Mouse (Mus musculus): ENCODE measurements around the gene Baiap2. TPM values are rescaled to one million over a fixed set of nuclear protein-coding genes. Genes with fewer than 3 reads are reported as not detected.

Baiap2 gene
- polyA plus RNA-seq, 1 experiment, result 0.18 TPM

GRCm38 (mm10) chr11:119988391-119988790, 45.8 kb downstream of the Baiap2 start:
- H3K4me1 ChIP-seq (ENCODE audit: control insufficient read depth), result peaks cover 3% of the 10 kb centered on the region
- H3K4me3 ChIP-seq (replicated peaks), result no peak overlapping the region
- H3K36me3 ChIP-seq (ENCODE audit: control insufficient read depth), result peaks cover 2% of the 10 kb centered on the region; the same call in 1 of the 2 replicates
- H3K9me3 ChIP-seq (ENCODE audit: control insufficient read depth, low read length), result no peaks in the 10 kb centered on the region
- TF ChIP-seq GATA1 (IDR thresholded peaks at IDR 0.05; ENCODE audit: low read length) (no peak), TAL1 (IDR thresholded peaks at IDR 0.05; ENCODE audit: low read length) (no peak)
- no peaks in the 10 kb centered on the region for H3K27me3 ChIP-seq (ENCODE audit: control insufficient read depth)

- Histone ChIP-seq H3K9me3 (ENCODE audit: control insufficient read depth, low read length) (no peaks in the 10 kb centered on the region), H3K27me3 (ENCODE audit: control insufficient read depth) (no peaks in the 10 kb centered on the region), H3K36me3 (ENCODE audit: control insufficient read depth) (peaks cover 4% of the 10 kb centered on the region; the same call in 1 of the 2 replicates), H3K4me3 (replicated peaks) (no peak overlapping the region), H3K4me1 (ENCODE audit: control insufficient read depth) (peaks cover 3% of the 10 kb centered on the region)
- no peak for TF ChIP-seq TAL1 (IDR thresholded peaks at IDR 0.05; ENCODE audit: low read length)
- no peak for TF ChIP-seq GATA1 (IDR thresholded peaks at IDR 0.05; ENCODE audit: low read length)
These were observed 46.6 kb downstream of the Baiap2 start for GRCm38 (mm10) chr11:119989115-119989564.

GRCm38 (mm10) chr11:119990658-119991337, 48.2 kb downstream of the Baiap2 start:
- peaks cover 3% of the 10 kb centered on the region for H3K4me1 ChIP-seq (ENCODE audit: control insufficient read depth)
- TF ChIP-seq GATA1 (IDR thresholded peaks at IDR 0.05; ENCODE audit: low read length) (no peak), TAL1 (IDR thresholded peaks at IDR 0.05; ENCODE audit: low read length) (no peak)
- no peaks in the 10 kb centered on the region for H3K27me3 ChIP-seq (ENCODE audit: control insufficient read depth)
- H3K9me3 ChIP-seq (ENCODE audit: control insufficient read depth, low read length), result no peaks in the 10 kb centered on the region
- H3K4me3 ChIP-seq (replicated peaks), result no peak overlapping the region
- H3K36me3 ChIP-seq (ENCODE audit: control insufficient read depth), result peaks cover 4% of the 10 kb centered on the region; the same call in 1 of the 2 replicates

- Histone ChIP-seq H3K27me3 (ENCODE audit: control insufficient read depth) (no peaks in the 10 kb centered on the region), H3K9me3 (ENCODE audit: control insufficient read depth, low read length) (no peaks in the 10 kb centered on the region), H3K4me3 (replicated peaks) (no peak overlapping the region), H3K4me1 (ENCODE audit: control insufficient read depth) (peaks cover 3% of the 10 kb centered on the region), H3K36me3 (ENCODE audit: control insufficient read depth) (peaks cover 4% of the 10 kb centered on the region; the same call in 1 of the 2 replicates)
- TF ChIP-seq GATA1 (IDR thresholded peaks at IDR 0.05; ENCODE audit: low read length) (no peak), TAL1 (IDR thresholded peaks at IDR 0.05; ENCODE audit: low read length) (no peak)
These were observed 48.7 kb downstream of the Baiap2 start for GRCm38 (mm10) chr11:119991338-119991678.

- TF ChIP-seq GATA1 (IDR thresholded peaks at IDR 0.05; ENCODE audit: low read length) (no peak), TAL1 (IDR thresholded peaks at IDR 0.05; ENCODE audit: low read length) (no peak)
- no peaks in the 10 kb centered on the region for H3K9me3 ChIP-seq (ENCODE audit: control insufficient read depth, low read length)
- H3K36me3 ChIP-seq (ENCODE audit: control insufficient read depth), result peaks cover 14% of the 10 kb centered on the region; the same call in 1 of the 2 replicates
- H3K27me3 ChIP-seq (ENCODE audit: control insufficient read depth), result no peaks in the 10 kb centered on the region
- H3K4me3 ChIP-seq (replicated peaks), result no peak overlapping the region
- no peaks in the 10 kb centered on the region for H3K4me1 ChIP-seq (ENCODE audit: control insufficient read depth)
These were observed 54.8 kb downstream of the Baiap2 start for GRCm38 (mm10) chr11:119997351-119997750.

- H3K4me3 ChIP-seq (replicated peaks), result no peak overlapping the region
- no peaks in the 10 kb centered on the region for H3K4me1 ChIP-seq (ENCODE audit: control insufficient read depth)
- H3K9me3 ChIP-seq (ENCODE audit: control insufficient read depth, low read length), result no peaks in the 10 kb centered on the region
- peaks cover 4% of the 10 kb centered on the region; the same call in 1 of the 2 replicates for H3K36me3 ChIP-seq (ENCODE audit: control insufficient read depth)
- no peaks in the 10 kb centered on the region for H3K27me3 ChIP-seq (ENCODE audit: control insufficient read depth)
- no peak for TF ChIP-seq TAL1 (IDR thresholded peaks at IDR 0.05; ENCODE audit: low read length)
- no peak for TF ChIP-seq GATA1 (IDR thresholded peaks at IDR 0.05; ENCODE audit: low read length)
These were observed 59.5 kb downstream of the Baiap2 start for GRCm38 (mm10) chr11:120002041-120002440.

- no peaks in the 10 kb centered on the region for H3K27me3 ChIP-seq (ENCODE audit: control insufficient read depth)
These were observed 60.2 kb downstream of the Baiap2 start for GRCm38 (mm10) chr11:120002634-120003220.

GRCm38 (mm10) chr11:120005434-120006317, 63.1 kb downstream of the Baiap2 start:
- no peaks in the 10 kb centered on the region for H3K9me3 ChIP-seq (ENCODE audit: control insufficient read depth, low read length)
- TF ChIP-seq TAL1 (IDR thresholded peaks at IDR 0.05; ENCODE audit: low read length) (no peak), GATA1 (IDR thresholded peaks at IDR 0.05; ENCODE audit: low read length) (no peak)
- no peaks in the 10 kb centered on the region for H3K4me1 ChIP-seq (ENCODE audit: control insufficient read depth)
- no peaks in the 10 kb centered on the region; the same call in 1 of the 2 replicates for H3K36me3 ChIP-seq (ENCODE audit: control insufficient read depth)
- no peak overlapping the region for H3K4me3 ChIP-seq (replicated peaks)
- H3K27me3 ChIP-seq (ENCODE audit: control insufficient read depth), result no peaks in the 10 kb centered on the region

More at GRCm38 (mm10) chr11:120002634-120003220, 60.2 kb downstream of the Baiap2 start:
- no peaks in the 10 kb centered on the region for H3K4me1 ChIP-seq (ENCODE audit: control insufficient read depth)
- H3K4me3 ChIP-seq (replicated peaks), result no peak overlapping the region
- H3K36me3 ChIP-seq (ENCODE audit: control insufficient read depth), result peaks cover 3% of the 10 kb centered on the region; the same call in 1 of the 2 replicates
- TF ChIP-seq GATA1 (IDR thresholded peaks at IDR 0.05; ENCODE audit: low read length) (no peak), TAL1 (IDR thresholded peaks at IDR 0.05; ENCODE audit: low read length) (no peak)
- H3K9me3 ChIP-seq (ENCODE audit: control insufficient read depth, low read length), result no peaks in the 10 kb centered on the region
